Mouse (Mus musculus): Measurements from ENCODE around the gene Ankrd23.

DNA sequence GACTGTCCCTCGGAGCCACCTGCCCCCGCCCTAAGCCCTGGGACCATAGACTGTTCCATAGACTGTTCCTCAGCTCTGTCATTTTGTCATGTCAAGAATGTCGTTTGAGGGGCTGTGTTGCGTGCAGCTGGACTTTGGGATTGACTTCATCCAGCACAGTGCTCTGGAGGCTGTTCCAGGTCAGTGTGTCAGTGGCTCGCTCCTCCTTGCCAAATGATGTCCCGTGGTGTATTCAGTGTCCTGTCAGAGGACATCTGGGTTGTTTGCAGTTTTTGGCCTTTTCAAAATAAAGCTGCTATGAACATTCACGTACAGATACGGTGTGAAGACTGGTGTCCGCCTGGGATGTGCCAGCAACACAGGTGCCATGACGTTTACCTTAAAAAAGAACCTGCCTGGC, 9.8 kb downstream of the Ankrd23 start:
- no peak for TF ChIP-seq CTCF (IDR thresholded peaks at IDR 0.05; ENCODE audit: control insufficient read depth, insufficient read depth, low read length)
- TF ChIP-seq POLR2A (IDR thresholded peaks at IDR 0.05; ENCODE audit: borderline replicate concordance, control insufficient read depth, low read depth, low read length): no peak
